In genomic region chr5:121820161-121820560, GRCm38 (mm10) we compare ENCODE assay signal across 15 mouse cellular contexts. TPM values are rescaled to one million over a fixed set of nuclear protein-coding genes. Genes with fewer than 3 reads are reported as not detected.
DNase-seq lines count a peak whose midpoint lies in the region; TF ChIP-seq lines count a peak whose summit lies in the region.
"Had no signal": no experiment of that assay in that cellular context is flagged by ENCODE, and none has a peak within 500 bp of the region (broad histone marks: within the 10 kb centered on the region; RNA-seq: fewer than 3 reads in every experiment).

No protein-coding gene starts in this region.

- H3K36me3 ChIP-seq in kidney, adult 2 months (ENCODE audit: control insufficient read depth, insufficient read depth, low read length) = peaks cover 1% of the 10 kb centered on the region; the same call in 1 of the 2 replicates
- H3K36me3 ChIP-seq in thymus, adult 2 months (ENCODE audit: control insufficient read depth, insufficient read depth, low read length) = peaks cover 35% of the 10 kb centered on the region

- no peak for TF ChIP-seq POLR2A in kidney, adult 2 months (IDR thresholded peaks at IDR 0.05; ENCODE audit: low read depth, low read length)
- no peak for TF ChIP-seq POLR2A in thymus, adult 2 months (IDR thresholded peaks at IDR 0.05; ENCODE audit: control insufficient read depth, extremely low read depth, insufficient read depth, low read length, poor library complexity)

- H3K27me3 ChIP-seq in kidney, adult 2 months (replicated peaks; ENCODE audit: control insufficient read depth, insufficient read depth, low read length) = no peaks in the 10 kb centered on the region
- H3K27me3 ChIP-seq in thymus, adult 2 months (ENCODE audit: control insufficient read depth, insufficient read depth, low read length) = no peaks in the 10 kb centered on the region
- H3K27me3 ChIP-seq: kidney, embryonic 15.5 days; limb, embryonic 12.5 days had no signal

- no peak overlapping the region for H3K4me3 ChIP-seq in kidney, adult 2 months (ENCODE audit: insufficient read depth, low read depth, low read length)
- H3K4me3 ChIP-seq in thymus, adult 2 months (ENCODE audit: control insufficient read depth, insufficient read depth, low read length) = no peak overlapping the region
- H3K4me3 ChIP-seq: hindbrain, embryonic 10.5 days; kidney, embryonic 15.5 days; layer of hippocampus, adult 2 months; limb, embryonic 12.5 days had no signal

- WGBS in kidney, adult 2 months = 57% methylated on average over 2 of the region's 2 CpGs
- WGBS in thymus, adult 2 months = 32% methylated on average over 2 of the region's 2 CpGs

- peak; percentile 11 for DNase-seq in adrenal gland, postnatal 25 days
- DNase-seq in adrenal gland, adult 8-10 months = no peak
- peak; percentile 22 for DNase-seq in kidney, adult 2 months
- DNase-seq in kidney, postnatal 14 days = no peak
- peak; percentile 19 for DNase-seq in urinary bladder, adult 2 months (ENCODE audit: low spot score)
- DNase-seq in urinary bladder, adult 18-20 months (ENCODE audit: low spot score in 2 of 2) = no peak
- DNase-seq in thymus, adult 2 months = no peak
- DNase-seq: gastrocnemius, postnatal 14 days; lung, adult 2 months; retina, postnatal 1 day; thymus, adult 18-20 months had no signal

- no peak for TF ChIP-seq CTCF in kidney, adult 2 months (conservative IDR thresholded peaks at IDR 0.05; ENCODE audit: insufficient read depth, insufficient read length, low read depth, low read length)
- TF ChIP-seq CTCF in thymus, adult 2 months (IDR thresholded peaks at IDR 0.05; ENCODE audit: borderline replicate concordance, control insufficient read depth, extremely low read depth, insufficient read depth, low read length, poor library complexity) = no peak

- H3K4me1 ChIP-seq in kidney, adult 2 months (ENCODE audit: control insufficient read depth, insufficient read depth, low read length) = no peaks in the 10 kb centered on the region
- H3K4me1 ChIP-seq in thymus, adult 2 months (replicated peaks; ENCODE audit: control insufficient read depth, insufficient read depth, low read length) = peaks cover 23% of the 10 kb centered on the region; the same call in 1 of the 2 replicates

- H3K27ac ChIP-seq in kidney, adult 2 months (ENCODE audit: insufficient read depth, low read depth, low read length) = no peak overlapping the region
- H3K27ac ChIP-seq in thymus, adult 2 months (ENCODE audit: control insufficient read depth, insufficient read depth, low read length) = no peak overlapping the region
- H3K27ac ChIP-seq: hindbrain, embryonic 10.5 days; kidney, embryonic 15.5 days; limb, embryonic 12.5 days had no signal

RNA-seq across cellular contexts. Expression of gene Sh2b3, which starts 17.3 kb away (rescaled TPM):
- total RNA-seq in adrenal gland, postnatal 25 days (2021) = 36.4 and 46.0 TPM in 2 replicates
- 10 to 100 TPM; 34.5 to 37.3 (median 36.0) TPM for total RNA-seq in adrenal gland, adult 8-10 months (2022)
- polyA plus RNA-seq in kidney, adult 2 months (2012; rRNA removed) = 19.7 and 20.8 TPM in 2 replicates
- polyA plus RNA-seq in urinary bladder, adult 2 months (2012; rRNA removed) = 22.2 and 25.8 TPM in 2 replicates
- polyA plus RNA-seq in thymus, adult 2 months (2012; rRNA removed) = 48.3 and 80.5 TPM in 2 replicates

RNA-seq across cellular contexts. Expression of gene Pheta1, which starts 28.6 kb away (rescaled TPM):
- 6.2 and 8.8 TPM in 2 replicates for total RNA-seq in adrenal gland, postnatal 25 days (2021)
- 1 to 10 TPM; 6.3 to 9.5 (median 7.5) TPM for total RNA-seq in adrenal gland, adult 8-10 months (2022)
- polyA plus RNA-seq in kidney, adult 2 months (2012; rRNA removed) = 19.1 and 23.4 TPM in 2 replicates
- polyA plus RNA-seq in urinary bladder, adult 2 months (2012; rRNA removed) = 11.3 and 12.2 TPM in 2 replicates
- polyA plus RNA-seq in thymus, adult 2 months (2012; rRNA removed) = 23.3 and 25.3 TPM in 2 replicates

Comparison
In these comparisons a context has a peak if more than half of its experiments do, and no peak if none do; other contexts are left out.
1. DNase-seq: peak in adrenal gland, postnatal 25 days (single experiment), kidney, adult 2 months (single experiment) and urinary bladder, adult 2 months (single experiment); none in adrenal gland, adult 8-10 months (single experiment), kidney, postnatal 14 days (single experiment), urinary bladder, adult 18-20 months (0 of 2) and thymus, adult 2 months (single experiment).